Mouse (Mus musculus): ENCODE data around the gene Slc38a6. TPM values are rescaled to one million over a fixed set of nuclear protein-coding genes. Genes with fewer than 3 reads are reported as not detected.

Slc38a6 gene
- total and polyA plus RNA-seq, 3 experiments = 3.1 to 6.1 TPM; not detected in 1

DNA sequence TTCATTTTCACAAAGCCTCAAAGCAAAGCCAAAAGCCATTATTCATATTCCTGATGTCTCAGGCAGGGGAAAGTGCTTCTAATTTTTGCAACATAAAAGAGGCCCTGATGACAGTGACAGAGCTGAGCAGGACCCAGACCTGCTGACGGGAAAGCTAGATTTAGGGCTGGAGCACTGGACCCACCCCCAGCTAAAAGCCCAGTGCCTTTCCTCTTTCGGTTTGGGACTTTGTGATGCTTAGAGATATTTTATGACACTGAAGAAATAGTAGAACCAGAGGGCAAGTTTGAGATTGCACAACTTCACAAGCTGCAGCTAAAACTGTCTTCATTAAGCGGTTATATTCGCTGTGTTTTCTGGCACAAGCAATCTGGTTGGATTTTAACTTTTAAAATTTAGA lies 18.1 kb downstream of the Slc38a6 start:
- H3K9ac ChIP-seq (ENCODE audit: control insufficient read depth, low read depth, low read length, poor library complexity, severe bottlenecking) = no peak overlapping the region
- no peak for TF ChIP-seq MAFK (IDR thresholded peaks at IDR 0.05; ENCODE audit: borderline replicate concordance, low read depth, low read length)
- TF ChIP-seq MYC (IDR thresholded peaks at IDR 0.05; ENCODE audit: low read depth, low read length) = no peak
- TF ChIP-seq BHLHE40 (IDR thresholded peaks at IDR 0.05; ENCODE audit: borderline replicate concordance, low read depth, low read length) = no peak
- no peak for TF ChIP-seq ZKSCAN1 (IDR thresholded peaks at IDR 0.05; ENCODE audit: low read depth, low read length)
- TF ChIP-seq RAD21 (IDR thresholded peaks at IDR 0.05; ENCODE audit: low read depth, low read length) = no peak
- no peak for TF ChIP-seq TCF12 (IDR thresholded peaks at IDR 0.05; ENCODE audit: low read depth, low read length)
- TF ChIP-seq USF2 (IDR thresholded peaks at IDR 0.05; ENCODE audit: borderline replicate concordance in 1 of 2, insufficient read depth in 1 of 2, low read depth in 1 of 2, low read length in 2 of 2) = no peak
- H3K9me3 ChIP-seq (replicated peaks; ENCODE audit: insufficient read depth, low read length) = no peaks in the 10 kb centered on the region
- no peak overlapping the region for H3K4me3 ChIP-seq (ENCODE audit: control insufficient read depth in 1 of 2, insufficient read depth in 1 of 2, low read depth in 2 of 2, low read length in 2 of 2)
- no peak for DNase-seq (ENCODE audit: low read depth, low spot score)
- H3K4me1 ChIP-seq (ENCODE audit: control insufficient read depth in 1 of 2, insufficient read depth in 2 of 2, low read length in 2 of 2) = no peaks in the 10 kb centered on the region
- H3K36me3 ChIP-seq (ENCODE audit: control insufficient read depth in 1 of 2, insufficient read depth in 2 of 2, low read length in 2 of 2) = no peaks in the 10 kb centered on the region
- H3K27me3 ChIP-seq (ENCODE audit: control insufficient read depth in 1 of 2, insufficient read depth in 2 of 2, low read length in 2 of 2) = no peaks in the 10 kb centered on the region
- no peaks in the 10 kb centered on the region for H3K79me2 ChIP-seq (ENCODE audit: control insufficient read depth, insufficient read depth, low read length, poor library complexity)
- H3K27ac ChIP-seq (ENCODE audit: control insufficient read depth, low read depth, low read length) = no peak overlapping the region

DNA sequence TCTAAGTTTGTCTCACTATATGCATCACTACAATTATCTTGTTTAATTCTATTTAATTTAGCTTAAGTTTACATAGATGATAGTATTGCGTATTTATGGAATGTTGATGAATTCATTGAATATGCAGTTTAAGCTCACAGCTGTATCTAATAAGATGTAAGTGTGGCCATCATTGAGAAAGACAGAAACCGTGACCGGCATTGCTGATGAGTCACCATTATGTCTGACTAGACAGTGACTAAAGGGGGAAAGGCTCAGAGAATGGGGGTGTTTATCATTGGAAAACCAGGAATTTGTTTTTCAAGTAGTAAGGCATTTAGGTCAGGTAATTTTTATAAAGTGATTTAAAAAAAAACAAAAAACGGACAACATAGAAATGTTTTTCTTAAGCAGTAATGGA lies 21.2 kb downstream of the Slc38a6 start:
- Histone ChIP-seq H3K27me3 (ENCODE audit: control insufficient read depth in 1 of 2, insufficient read depth in 2 of 2, low read length in 2 of 2) (no peaks in the 10 kb centered on the region), H3K4me1 (ENCODE audit: control insufficient read depth in 1 of 2, insufficient read depth in 2 of 2, low read length in 2 of 2) (no peaks in the 10 kb centered on the region), H3K79me2 (ENCODE audit: control insufficient read depth, insufficient read depth, low read length, poor library complexity) (no peaks in the 10 kb centered on the region), H3K9ac (ENCODE audit: control insufficient read depth, low read depth, low read length, poor library complexity, severe bottlenecking) (no peak overlapping the region), H3K9me3 (replicated peaks; ENCODE audit: insufficient read depth, low read length) (no peaks in the 10 kb centered on the region), H3K36me3 (ENCODE audit: control insufficient read depth in 1 of 2, insufficient read depth in 2 of 2, low read length in 2 of 2) (no peaks in the 10 kb centered on the region), H3K27ac (ENCODE audit: control insufficient read depth, low read depth, low read length) (no peak overlapping the region), H3K4me3 (ENCODE audit: control insufficient read depth in 1 of 2, insufficient read depth in 1 of 2, low read depth in 2 of 2, low read length in 2 of 2) (no peak overlapping the region)
- TF ChIP-seq MYC (IDR thresholded peaks at IDR 0.05; ENCODE audit: low read depth, low read length) (no peak), KAT2A (conservative IDR thresholded peaks at IDR 0.05; ENCODE audit: low read depth, low read length) (no peak), POLR2A (IDR thresholded peaks at IDR 0.05; ENCODE audit: control insufficient read depth in 1 of 2, insufficient read depth in 1 of 2, low read depth in 1 of 2, low read length in 2 of 2, poor library complexity in 1 of 2) (no peak), MYB (IDR thresholded peaks at IDR 0.05; ENCODE audit: low read depth, low read length) (no peak), GATA1 (IDR thresholded peaks at IDR 0.05; ENCODE audit: low read depth, low read length) (no peak), USF2 (IDR thresholded peaks at IDR 0.05; ENCODE audit: borderline replicate concordance in 1 of 2, insufficient read depth in 1 of 2, low read depth in 1 of 2, low read length in 2 of 2) (no peak), CTCF (IDR thresholded peaks at IDR 0.05 in 2 of 3, conservative IDR thresholded peaks at IDR 0.05 in 1 of 3; ENCODE audit: control insufficient read depth in 1 of 3, insufficient read depth in 1 of 3, low read depth in 2 of 3, low read length in 3 of 3, poor library complexity in 1 of 3, severe bottlenecking in 1 of 3) (no peak), UBTF (IDR thresholded peaks at IDR 0.05; ENCODE audit: borderline replicate concordance, insufficient read depth, low read depth, low read length) (no peak), JUND (IDR thresholded peaks at IDR 0.05; ENCODE audit: low read depth, low read length) (no peak), RAD21 (IDR thresholded peaks at IDR 0.05; ENCODE audit: low read depth, low read length) (no peak), USF1 (IDR thresholded peaks at IDR 0.05; ENCODE audit: low read depth, low read length) (no peak), HCFC1 (IDR thresholded peaks at IDR 0.05; ENCODE audit: low read depth, low read length) (no peak), MEF2A (IDR thresholded peaks at IDR 0.05; ENCODE audit: extremely low read depth, insufficient replicate concordance, low read depth, low read length, poor library complexity, severe bottlenecking) (no peak)
- DNase-seq (ENCODE audit: low read depth, low spot score) = no peak
